Mouse (Mus musculus) hindbrain, embryonic 16.5 days (tissue): ENCODE results near the gene Poldip3. TPM values are rescaled to one million over a fixed set of nuclear protein-coding genes. Genes with fewer than 3 reads are reported as not detected.

Experiments used
- ATAC-seq: fragments of 200-750 bp; cut with Nextera tagmentation; 2 replicates; pipeline ENCODE4 v1.8.0; 2017; ENCODE audit warnings: moderate TSS enrichment, moderate library complexity
- H3K27ac ChIP-seq: fragments of 300-500 bp; sonication (generic); 2 replicates; pipeline ENCODE4 v1.5.1; 2014; ENCODE audit warnings: low read depth, mild to moderate bottlenecking, control low read depth, low read length, moderate library complexity
- H3K27me3 ChIP-seq: fragments of 300-500 bp; sonication (generic); replicated peaks from 2 replicates; pipeline ENCODE4 v1.6.1; 2014; ENCODE audit warnings: low read length; ENCODE audit not compliant: control insufficient read depth, insufficient read depth
- H3K36me3 ChIP-seq: fragments of 300-500 bp; sonication (generic); 2 replicates; pipeline ENCODE4 v1.6.1; 2014; ENCODE audit warnings: mild to moderate bottlenecking, low read length, moderate library complexity, mixed read lengths; ENCODE audit not compliant: control insufficient read depth, insufficient read depth
- H3K4me1 ChIP-seq: fragments of 300-500 bp; sonication (generic); 2 replicates; pipeline ENCODE4 v1.6.1; 2014; ENCODE audit warnings: low read depth, low read length; ENCODE audit not compliant: control insufficient read depth, insufficient read depth
- H3K4me2 ChIP-seq: fragments of 300-500 bp; sonication (generic); 2 replicates; pipeline ENCODE4 v1.6.1; 2014; ENCODE audit warnings: mild to moderate bottlenecking, low read length, control low read depth, moderate library complexity
- H3K4me3 ChIP-seq: fragments of 300-500 bp; sonication (generic); 2 replicates; pipeline ENCODE4 v1.5.1; 2014; ENCODE audit warnings: mild to moderate bottlenecking, low read length, control low read depth, moderate library complexity
- H3K9ac ChIP-seq: fragments of 300-500 bp; sonication (generic); 2 replicates; pipeline ENCODE4 v1.6.1; 2014; ENCODE audit warnings: low read depth, mild to moderate bottlenecking, control low read depth, low read length, moderate library complexity
- H3K9me3 ChIP-seq: fragments of 300-500 bp; sonication (generic); 2 replicates; pipeline ENCODE4 v1.6.1; 2014; ENCODE audit warnings: mild to moderate bottlenecking, low read length, moderate library complexity; ENCODE audit not compliant: control insufficient read depth
- WGBS: fragments of 180-500 bp; shearing (Covaris S2); extraction: QIAGEN DNeasy Blood & Tissue Kit; methylation state at CpG from one replicate; pipeline ENCODE4 v1.1.7; 2014; 5-methylcytosine and 5-hydroxymethylcytosine counted together
- polyA plus RNA-seq: library from polyadenylated mRNA; unstranded; fragments of >200 nt; fragmentation: Nextera tagmentation; extraction: Ambion mirVana; gene quantifications from 2 replicates; pipeline ENCODE4 v1.2.1, GENCODE M21; 2015

Gene Poldip3
- polyA plus RNA-seq, 1 experiment from 2014 or later: 122 TPM

DNA sequence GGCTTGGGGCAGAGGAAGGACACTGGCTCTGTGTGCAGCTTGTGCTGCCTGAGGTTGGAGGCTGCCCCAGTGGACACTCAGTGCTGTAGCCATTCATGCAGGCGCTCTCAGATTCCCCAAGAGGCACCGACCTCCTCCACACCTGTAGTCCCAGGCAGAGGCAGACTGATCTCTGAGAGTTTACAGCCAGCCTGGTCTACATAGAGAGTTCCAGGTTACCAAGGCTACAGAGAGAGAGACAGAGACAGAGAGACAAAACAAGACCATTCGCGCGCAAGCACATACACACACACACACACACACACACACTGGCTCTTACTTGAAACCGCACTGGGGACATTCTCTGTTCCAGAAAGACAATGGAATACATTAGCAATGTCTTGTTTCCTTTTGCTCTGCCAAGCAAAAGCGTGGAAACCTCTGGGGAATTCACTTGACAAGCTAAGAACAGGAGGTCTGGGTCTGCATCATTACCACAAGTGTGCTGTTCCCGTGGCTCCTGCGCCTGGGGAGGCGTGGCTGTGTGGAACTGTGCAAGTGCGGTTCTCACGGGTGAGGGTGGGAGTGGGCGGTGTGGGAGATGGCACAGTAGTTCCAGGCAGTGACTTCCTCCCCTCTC, 65.1 kb downstream of the Poldip3 start:
- no peaks in the 10 kb centered on the region for H3K36me3 ChIP-seq
- no peaks in the 10 kb centered on the region for H3K27me3 ChIP-seq
- H3K9ac ChIP-seq: peak overlapping the region; percentile 43
- peak overlapping the region; percentile 51; the same call in 1 of the 2 replicates for H3K27ac ChIP-seq
- peak overlapping the region; percentile 12; the same call in 1 of the 2 replicates for H3K4me3 ChIP-seq
- H3K9me3 ChIP-seq: no peaks in the 10 kb centered on the region
- 21% methylated on average over 13 of the region's 13 CpGs for WGBS
- peak overlapping the region; percentile 48 for H3K4me2 ChIP-seq
- peak; percentile 63 for ATAC-seq
- H3K4me1 ChIP-seq: peaks cover 13% of the 10 kb centered on the region

DNA sequence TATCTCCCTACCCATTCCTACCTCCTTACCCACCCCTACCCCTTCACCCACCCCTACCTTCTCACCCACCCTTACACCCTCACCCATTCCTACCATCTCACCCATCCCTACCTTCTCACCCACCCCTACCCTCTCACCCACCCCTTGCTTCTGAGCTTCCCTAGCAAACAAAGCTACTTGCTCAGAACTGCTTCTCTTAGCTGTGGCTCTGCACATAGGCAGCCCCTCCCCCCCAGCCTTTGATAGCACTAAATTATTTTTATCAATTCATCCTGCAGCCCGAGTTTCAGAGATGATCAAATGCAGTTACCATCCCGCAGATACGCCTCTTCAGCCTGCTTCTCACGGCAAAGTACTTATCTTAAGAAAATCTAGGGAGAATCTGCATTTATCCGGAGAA, 65.7 kb downstream of the Poldip3 start:
- ATAC-seq: peak; percentile 44; the same call in 1 of the 2 replicates
- Histone ChIP-seq H3K4me3 (no peak overlapping the region), H3K4me2 (peak overlapping the region; percentile 48), H3K9ac (no peak overlapping the region), H3K36me3 (no peaks in the 10 kb centered on the region), H3K4me1 (peaks cover 9% of the 10 kb centered on the region), H3K9me3 (no peaks in the 10 kb centered on the region), H3K27me3 (no peaks in the 10 kb centered on the region), H3K27ac (no peak overlapping the region)
- 46% methylated on average over 5 of the region's 5 CpGs for WGBS

Other genes starting within 250 kb of the Poldip3 start
- 9.3 TPM in 2 replicates for gene Tcf20, start 161.5 kb downstream of the Poldip3 start, polyA plus RNA-seq
- gene Nfam1, start 116.1 kb downstream of the Poldip3 start, polyA plus RNA-seq: 2.2 and 2.5 TPM in 2 replicates
- 34.2 and 36.4 TPM in 2 replicates for gene Serhl, start 59.9 kb downstream of the Poldip3 start, polyA plus RNA-seq
- gene Rrp7a, start 26.6 kb downstream of the Poldip3 start, polyA plus RNA-seq: 78.2 and 93.9 TPM in 2 replicates
- 130 and 163 TPM in 2 replicates for gene Cyb5r3, start 23.2 kb upstream of the Poldip3 start, polyA plus RNA-seq
- gene A4galt, start 102.4 kb upstream of the Poldip3 start, polyA plus RNA-seq: 4.9 and 6.5 TPM in 2 replicates
- 39.4 and 43.3 TPM in 2 replicates for gene Arfgap3, start 200.9 kb upstream of the Poldip3 start, polyA plus RNA-seq